Mouse (Mus musculus): Measurements from ENCODE around the gene 4930402H24Rik. TPM values are rescaled to one million over a fixed set of nuclear protein-coding genes. Genes with fewer than 3 reads are reported as not detected.

Gene 4930402H24Rik
- polyA plus RNA-seq, 1 experiment from 2014 or later, result 11.2 TPM

DNA sequence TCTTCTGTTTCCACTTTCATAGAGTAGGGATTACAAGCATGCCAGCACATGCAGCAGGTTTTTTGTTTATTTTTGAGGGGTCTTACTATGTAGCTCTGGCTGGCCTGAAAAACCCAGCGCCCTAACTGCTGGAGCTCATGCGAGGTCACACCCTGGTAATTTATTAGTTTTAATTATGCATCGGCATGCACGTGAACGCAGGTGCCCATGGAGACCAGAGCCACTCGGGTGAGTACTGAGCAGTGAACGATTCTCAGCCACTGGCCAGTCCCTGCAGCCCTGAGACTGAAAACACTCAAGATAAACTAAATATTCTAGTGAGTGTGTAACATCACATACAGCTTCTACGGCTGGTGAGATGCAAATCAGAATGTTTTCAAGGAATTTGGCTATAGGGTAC, 110.5 kb downstream of the 4930402H24Rik start:
- H3K9me3 ChIP-seq (ENCODE audit: control insufficient read depth, low read length), result no peaks in the 10 kb centered on the region
- 70% methylated on average over 8 of the region's 8 CpGs for WGBS
- no peak overlapping the region for H3K4me2 ChIP-seq (replicated peaks; ENCODE audit: low read depth)
- TF ChIP-seq CTCF (IDR thresholded peaks at IDR 0.05; ENCODE audit: low read depth), result no peak
- no peaks in the 10 kb centered on the region for H3K27me3 ChIP-seq (ENCODE audit: control insufficient read depth, insufficient read depth, low read length)
- DNase-seq (ENCODE audit: low spot score) (no peak), ATAC-seq (ENCODE audit: low FRiP score, low TSS enrichment) (no peak)
- H3K9ac ChIP-seq (ENCODE audit: low read length), result no peak overlapping the region
- H3K27ac ChIP-seq (replicated peaks), result no peak overlapping the region
- H3K4me3 ChIP-seq (ENCODE audit: low read depth, low read length), result no peak overlapping the region
- H3K36me3 ChIP-seq (ENCODE audit: control insufficient read depth, insufficient read depth, low read length), result 0 out of 2 replicates have a peak, but pooled peaks cover 7% of the 10 kb centered on the region
- no peaks in the 10 kb centered on the region for H3K4me1 ChIP-seq (replicated peaks; ENCODE audit: control insufficient read depth, insufficient read depth)

DNA sequence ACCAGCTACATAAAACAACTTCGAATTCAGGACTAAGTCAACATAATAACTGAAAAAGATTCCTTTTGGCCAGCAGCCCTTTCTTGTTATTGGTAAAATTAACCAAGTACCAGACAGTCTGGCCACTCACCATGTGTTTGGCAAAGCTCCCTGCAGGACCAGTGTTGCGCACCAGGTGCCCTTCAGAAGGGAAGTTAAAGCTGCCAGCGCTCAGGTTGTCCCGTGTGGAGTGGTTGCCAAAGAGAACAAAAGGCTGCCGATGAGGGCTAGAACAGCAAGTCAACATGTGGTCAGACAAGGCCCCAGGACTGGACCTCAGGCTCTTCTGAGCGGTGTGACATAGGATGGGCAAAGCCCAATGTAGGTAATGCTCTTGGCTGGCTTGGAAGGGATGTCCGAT, 114.5 kb downstream of the 4930402H24Rik start:
- Histone ChIP-seq H3K4me2 (replicated peaks; ENCODE audit: low read depth) (no peak overlapping the region), H3K9ac (ENCODE audit: low read length) (no peak overlapping the region), H3K36me3 (ENCODE audit: control insufficient read depth, insufficient read depth, low read length) (peaks cover 12% of the 10 kb centered on the region), H3K9me3 (ENCODE audit: control insufficient read depth, low read length) (no peaks in the 10 kb centered on the region), H3K4me1 (replicated peaks; ENCODE audit: control insufficient read depth, insufficient read depth) (no peaks in the 10 kb centered on the region), H3K27me3 (ENCODE audit: control insufficient read depth, insufficient read depth, low read length) (no peaks in the 10 kb centered on the region), H3K27ac (replicated peaks) (no peak overlapping the region), H3K4me3 (ENCODE audit: low read depth, low read length) (no peak overlapping the region)
- DNase-seq (ENCODE audit: low spot score), result no peak
- WGBS, result 96% methylated on average over 7 of the region's 7 CpGs
- ATAC-seq (ENCODE audit: low FRiP score, low TSS enrichment), result no peak
- no peak for TF ChIP-seq CTCF (IDR thresholded peaks at IDR 0.05; ENCODE audit: low read depth)
- TF ChIP-seq EP300 (optimal IDR thresholded peaks at IDR 0.05), result no peak

DNA sequence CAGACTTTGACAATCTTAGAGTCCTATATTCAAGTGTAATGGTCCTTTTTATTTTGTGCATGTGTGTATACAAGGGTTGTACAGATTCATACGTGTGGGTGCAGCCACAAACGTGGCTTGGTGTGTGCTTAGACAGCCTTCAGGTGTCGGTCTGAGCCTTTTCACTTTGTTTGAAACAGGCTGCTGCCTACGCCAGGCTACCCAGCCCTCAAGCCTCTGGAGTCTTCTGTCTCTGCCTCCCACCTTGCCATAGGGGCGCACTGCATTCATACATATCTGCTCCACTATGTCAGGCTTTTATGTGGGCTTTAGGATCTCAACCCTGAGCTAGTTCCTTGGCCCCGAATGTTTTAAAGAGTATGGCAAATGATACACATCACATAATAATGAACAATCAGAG, 116.6 kb downstream of the 4930402H24Rik start:
- Histone ChIP-seq H3K36me3 (ENCODE audit: control insufficient read depth, insufficient read depth, low read length) (peaks cover 15% of the 10 kb centered on the region), H3K9ac (ENCODE audit: low read length) (no peak overlapping the region), H3K9me3 (ENCODE audit: control insufficient read depth, low read length) (no peaks in the 10 kb centered on the region), H3K4me3 (ENCODE audit: low read depth, low read length) (no peak overlapping the region), H3K4me2 (replicated peaks; ENCODE audit: low read depth) (no peak overlapping the region), H3K27me3 (ENCODE audit: control insufficient read depth, insufficient read depth, low read length) (no peaks in the 10 kb centered on the region), H3K27ac (replicated peaks) (no peak overlapping the region), H3K4me1 (replicated peaks; ENCODE audit: control insufficient read depth, insufficient read depth) (no peaks in the 10 kb centered on the region)
- ATAC-seq (ENCODE audit: low FRiP score, low TSS enrichment) (no peak), DNase-seq (ENCODE audit: low spot score) (no peak)
- WGBS, result 87% methylated on average over 6 of the region's 6 CpGs
- TF ChIP-seq CTCF (IDR thresholded peaks at IDR 0.05; ENCODE audit: low read depth), result no peak
- no peak for TF ChIP-seq EP300 (optimal IDR thresholded peaks at IDR 0.05)

DNA sequence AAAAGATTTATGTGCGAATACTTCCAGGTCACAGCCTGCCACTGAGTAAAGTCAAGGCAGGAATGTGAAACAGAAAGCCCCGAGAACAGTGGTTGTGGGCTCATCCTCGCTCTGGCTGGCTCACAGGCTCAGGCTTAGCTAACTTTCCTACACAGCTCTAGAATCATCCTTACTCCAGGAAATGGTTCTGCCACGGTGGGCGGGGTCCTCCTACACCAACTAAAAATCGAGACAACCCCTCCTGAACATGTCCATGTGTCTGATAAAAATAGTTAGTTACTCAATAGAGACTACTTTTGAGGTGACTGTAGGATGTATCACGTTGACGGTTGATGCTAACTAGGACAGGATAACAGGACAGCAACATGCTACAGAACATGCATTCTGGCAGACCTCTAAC, 117.2 kb downstream of the 4930402H24Rik start:
- Histone ChIP-seq H3K4me2 (replicated peaks; ENCODE audit: low read depth) (no peak overlapping the region), H3K27me3 (ENCODE audit: control insufficient read depth, insufficient read depth, low read length) (no peaks in the 10 kb centered on the region), H3K36me3 (ENCODE audit: control insufficient read depth, insufficient read depth, low read length) (peaks cover 15% of the 10 kb centered on the region), H3K27ac (replicated peaks) (no peak overlapping the region), H3K9ac (ENCODE audit: low read length) (no peak overlapping the region), H3K4me1 (replicated peaks; ENCODE audit: control insufficient read depth, insufficient read depth) (no peaks in the 10 kb centered on the region), H3K4me3 (ENCODE audit: low read depth, low read length) (no peak overlapping the region), H3K9me3 (ENCODE audit: control insufficient read depth, low read length) (no peaks in the 10 kb centered on the region)
- ATAC-seq (ENCODE audit: low FRiP score, low TSS enrichment), result no peak
- TF ChIP-seq EP300 (optimal IDR thresholded peaks at IDR 0.05), result no peak
- no peak for TF ChIP-seq CTCF (IDR thresholded peaks at IDR 0.05; ENCODE audit: low read depth)
- DNase-seq (ENCODE audit: low spot score), result no peak
- 81% methylated on average over 8 of the region's 8 CpGs for WGBS

DNA sequence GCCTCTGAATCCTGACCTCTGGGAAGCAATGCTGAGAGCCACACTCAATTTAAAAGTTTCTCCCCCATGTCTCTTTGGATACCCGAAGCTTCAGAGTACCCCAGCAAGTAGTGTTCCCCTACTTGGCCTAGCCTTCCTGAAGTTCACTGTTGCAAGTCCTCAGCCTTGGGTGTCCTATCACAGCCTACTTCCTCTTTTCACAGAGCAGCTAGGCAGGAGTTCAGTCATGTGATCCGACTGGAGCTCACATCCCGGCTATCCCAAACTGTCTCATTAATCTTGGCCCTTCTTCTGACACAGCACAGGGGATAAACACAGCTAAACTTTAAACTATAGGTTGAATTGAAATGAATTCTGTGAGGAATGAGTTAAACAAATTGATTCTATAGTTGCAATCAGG, 121.3 kb downstream of the 4930402H24Rik start:
- H3K27me3 ChIP-seq (ENCODE audit: control insufficient read depth, insufficient read depth, low read length), result no peaks in the 10 kb centered on the region
- no peak overlapping the region for H3K27ac ChIP-seq (replicated peaks)
- peaks cover 10% of the 10 kb centered on the region for H3K36me3 ChIP-seq (ENCODE audit: control insufficient read depth, insufficient read depth, low read length)
- no peak for ATAC-seq (ENCODE audit: low FRiP score, low TSS enrichment)
- H3K4me1 ChIP-seq (replicated peaks; ENCODE audit: control insufficient read depth, insufficient read depth), result no peaks in the 10 kb centered on the region
- DNase-seq (ENCODE audit: low spot score), result no peak
- no peak for TF ChIP-seq EP300 (optimal IDR thresholded peaks at IDR 0.05)
- TF ChIP-seq CTCF (IDR thresholded peaks at IDR 0.05; ENCODE audit: low read depth), result no peak
- no peak overlapping the region for H3K4me3 ChIP-seq (ENCODE audit: low read depth, low read length)
- no peak overlapping the region for H3K4me2 ChIP-seq (replicated peaks; ENCODE audit: low read depth)
- WGBS, result 61% methylated on average over 3 of the region's 3 CpGs
- no peaks in the 10 kb centered on the region for H3K9me3 ChIP-seq (ENCODE audit: control insufficient read depth, low read length)
- H3K9ac ChIP-seq (ENCODE audit: low read length), result no peak overlapping the region

DNA sequence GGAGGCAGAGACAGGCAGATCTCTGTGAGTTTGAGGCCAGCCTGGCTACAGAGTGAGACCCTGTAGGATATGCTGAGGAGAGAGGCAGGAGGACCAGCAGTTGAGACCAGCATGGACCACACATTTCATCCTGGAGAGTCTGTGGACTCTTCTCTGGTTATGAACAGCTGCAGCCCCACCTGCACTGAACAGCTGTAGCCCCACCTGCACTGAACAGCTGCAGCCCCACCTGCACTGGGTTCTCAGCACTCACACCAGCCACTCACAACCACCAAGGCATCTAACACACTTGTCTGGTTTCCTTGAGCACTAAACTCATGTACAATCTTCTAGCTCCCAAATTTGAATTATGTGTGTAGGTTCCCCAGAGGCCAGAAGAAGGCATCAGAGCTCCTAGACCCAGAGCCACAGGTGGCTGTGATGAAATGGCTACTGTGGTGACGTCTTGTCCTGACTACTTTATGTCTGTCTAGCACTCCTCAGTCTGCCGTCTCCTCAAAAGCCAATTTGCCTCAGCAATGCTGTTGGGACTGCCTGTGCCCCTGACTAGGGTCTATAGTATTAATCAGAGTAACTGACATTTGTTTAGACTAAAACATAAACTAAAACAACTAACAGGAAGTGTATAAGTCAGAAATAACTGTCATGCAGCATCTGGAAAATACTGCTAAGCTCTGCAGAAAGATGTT, 125.4 kb downstream of the 4930402H24Rik start:
- Histone ChIP-seq H3K4me3 (ENCODE audit: low read depth, low read length) (no peak overlapping the region), H3K36me3 (ENCODE audit: control insufficient read depth, insufficient read depth, low read length) (peaks cover 6% of the 10 kb centered on the region; the same call in 1 of the 2 replicates), H3K9ac (ENCODE audit: low read length) (no peak overlapping the region), H3K4me1 (replicated peaks; ENCODE audit: control insufficient read depth, insufficient read depth) (no peaks in the 10 kb centered on the region), H3K4me2 (replicated peaks; ENCODE audit: low read depth) (no peak overlapping the region), H3K27ac (replicated peaks) (no peak overlapping the region), H3K27me3 (ENCODE audit: control insufficient read depth, insufficient read depth, low read length) (no peaks in the 10 kb centered on the region), H3K9me3 (ENCODE audit: control insufficient read depth, low read length) (no peaks in the 10 kb centered on the region)
- 50% methylated on average over 2 of the region's 2 CpGs for WGBS
- TF ChIP-seq CTCF (IDR thresholded peaks at IDR 0.05; ENCODE audit: low read depth) (no peak), EP300 (optimal IDR thresholded peaks at IDR 0.05) (no peak)
- DNase-seq (ENCODE audit: low spot score) (no peak), ATAC-seq (ENCODE audit: low FRiP score, low TSS enrichment) (no peak)

Data from stomach, postnatal 0 days (tissue).